Mouse (Mus musculus) gonadal fat pad, adult 2 months (tissue): Measurements from ENCODE around the gene Mb21d2. TPM values are rescaled to one million over a fixed set of nuclear protein-coding genes. Genes with fewer than 3 reads are reported as not detected.

ENCODE experiments used
- polyA plus RNA-seq: library from polyadenylated mRNA; depleted of rRNA; stranded (reverse); fragments of >200 nt; gene quantifications from 2 replicates; pipeline ENCODE4 v1.2.3, GENCODE M21; 2012; rRNA removed

Gene Mb21d2
- polyA plus RNA-seq, 1 experiment: 12.2 TPM

Other genes with a start within 250 kb of the Mb21d2 start
- gene Fgf12, start 176.6 kb downstream of the Mb21d2 start, polyA plus RNA-seq: 3.2 and 6.0 TPM in 2 replicates